Mouse (Mus musculus) heart, embryonic 14.5 days (tissue): ENCODE measurements at regions not wholly inside any gene's neighbourhood (a gene's known extent, or its start where the extent isn't known, plus 50 kb on each side); places are given as distances from the start of the nearest gene placed in this dataset.

ENCODE experiments used
- ATAC-seq: fragments of 200-750 bp; cut with Nextera tagmentation; 2 replicates; pipeline ENCODE4 v1.8.0; 2017; ENCODE audit warnings: low read depth, moderate TSS enrichment; ENCODE audit not compliant: insufficient number of reproducible peaks, insufficient read depth, low FRiP score
- H3K27ac ChIP-seq, 2 experiments: fragments of 200-500 bp in 1 of 2; fragments of 300-500 bp in 1 of 2; sonication (generic) in 1 of 2; replicated peaks in 1 of 2; 2 replicates each; pipeline ENCODE4 v1.5.1; 2012 to 2014; ENCODE audit warnings: low read depth in 2 of 2, low read length in 2 of 2, control low read depth in 1 of 2, mild to moderate bottlenecking in 1 of 2, mixed read lengths in 1 of 2; ENCODE audit not compliant: control insufficient read depth in 1 of 2, insufficient read depth in 1 of 2
- H3K27me3 ChIP-seq: fragments of 300-500 bp; sonication (generic); 2 replicates; pipeline ENCODE4 v1.6.1; 2014; ENCODE audit warnings: mild to moderate bottlenecking, low read length, control low read depth; ENCODE audit not compliant: control insufficient read depth, insufficient read depth
- H3K36me3 ChIP-seq: fragments of 300-500 bp; sonication (generic); 2 replicates; pipeline ENCODE4 v1.6.1; 2014; ENCODE audit warnings: mild to moderate bottlenecking, control low read depth, low read length, mixed read lengths; ENCODE audit not compliant: control insufficient read depth, insufficient read depth
- H3K4me1 ChIP-seq, 2 experiments: fragments of 200-500 bp in 1 of 2; fragments of 300-500 bp in 1 of 2; sonication (generic) in 1 of 2; 2 replicates each; pipeline ENCODE4 v1.6.1; 2012 to 2014; ENCODE audit warnings: low read length in 2 of 2, control low read depth in 1 of 2, mixed read lengths in 1 of 2; ENCODE audit not compliant: control insufficient read depth in 2 of 2, insufficient read depth in 2 of 2
- H3K4me2 ChIP-seq: fragments of 300-500 bp; sonication (generic); 2 replicates; pipeline ENCODE4 v1.6.1; 2014; ENCODE audit warnings: mild to moderate bottlenecking, low read length
- H3K4me3 ChIP-seq, 2 experiments: fragments of 200-500 bp in 1 of 2; fragments of 300-500 bp in 1 of 2; sonication (generic) in 1 of 2; 2 replicates each; pipeline ENCODE4 v1.5.1; 2012 to 2014; ENCODE audit warnings: low read length in 2 of 2, mild to moderate bottlenecking in 2 of 2, control low read depth in 1 of 2, low read depth in 1 of 2, moderate library complexity in 1 of 2; ENCODE audit not compliant: control insufficient read depth in 1 of 2, insufficient read depth in 1 of 2
- H3K9ac ChIP-seq: fragments of 300-500 bp; sonication (generic); 2 replicates; pipeline ENCODE4 v1.6.1; 2014; ENCODE audit warnings: mild to moderate bottlenecking, low read length
- H3K9me3 ChIP-seq: fragments of 300-500 bp; sonication (generic); 2 replicates; pipeline ENCODE4 v1.6.1; 2016; ENCODE audit warnings: low read length, control low read depth; ENCODE audit not compliant: control insufficient read depth
- WGBS: fragments of 180-500 bp; shearing (Covaris S2); extraction: QIAGEN DNeasy Blood & Tissue Kit; methylation state at CpG from one replicate; pipeline ENCODE4 v1.1.7; 2014; 5-methylcytosine and 5-hydroxymethylcytosine counted together

DNA sequence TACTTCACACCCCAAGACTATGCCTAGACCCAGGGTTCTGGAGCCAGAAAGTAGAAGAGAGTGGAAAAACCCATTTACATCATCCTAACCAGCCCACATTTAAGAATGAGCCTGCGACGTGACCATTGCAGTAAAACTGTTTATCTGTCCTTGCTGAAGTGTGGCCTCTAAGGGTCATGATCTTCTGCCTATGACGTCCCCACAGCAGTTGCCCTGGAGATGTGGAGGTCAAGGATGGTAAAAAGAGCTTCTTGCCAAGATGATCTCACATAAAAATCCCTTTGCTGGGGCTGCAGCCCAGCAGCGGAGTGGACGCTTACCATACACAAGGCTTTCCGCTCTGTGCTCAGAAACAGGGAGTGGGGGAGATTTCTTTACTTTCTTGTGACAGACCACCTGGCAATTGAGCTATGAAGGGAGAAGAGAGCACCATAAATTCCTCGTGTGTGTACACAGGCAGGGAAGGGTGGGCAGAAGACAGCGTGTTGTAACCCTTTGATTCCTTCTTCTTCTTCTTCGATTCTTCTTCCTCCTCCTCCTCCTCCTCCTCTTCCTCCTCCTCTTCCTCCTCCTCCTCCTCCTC is 149.3 kb downstream of the Zfp36l1 start:
- no peaks in the 10 kb centered on the region for H3K9me3 ChIP-seq
- 72% methylated on average over 9 of the region's 9 CpGs for WGBS
- no peaks in the 10 kb centered on the region for H3K36me3 ChIP-seq
- no peak overlapping the region; a peak in 1 of 4 replicates for H3K27ac ChIP-seq
- no peak overlapping the region for H3K9ac ChIP-seq
- peaks cover 22 to 31% of the 10 kb centered on the region in 2 experiments for H3K4me1 ChIP-seq
- H3K4me3 ChIP-seq: no peak overlapping the region
- H3K27me3 ChIP-seq: no peaks in the 10 kb centered on the region
- H3K4me2 ChIP-seq: no peak overlapping the region
- no peak for ATAC-seq

DNA sequence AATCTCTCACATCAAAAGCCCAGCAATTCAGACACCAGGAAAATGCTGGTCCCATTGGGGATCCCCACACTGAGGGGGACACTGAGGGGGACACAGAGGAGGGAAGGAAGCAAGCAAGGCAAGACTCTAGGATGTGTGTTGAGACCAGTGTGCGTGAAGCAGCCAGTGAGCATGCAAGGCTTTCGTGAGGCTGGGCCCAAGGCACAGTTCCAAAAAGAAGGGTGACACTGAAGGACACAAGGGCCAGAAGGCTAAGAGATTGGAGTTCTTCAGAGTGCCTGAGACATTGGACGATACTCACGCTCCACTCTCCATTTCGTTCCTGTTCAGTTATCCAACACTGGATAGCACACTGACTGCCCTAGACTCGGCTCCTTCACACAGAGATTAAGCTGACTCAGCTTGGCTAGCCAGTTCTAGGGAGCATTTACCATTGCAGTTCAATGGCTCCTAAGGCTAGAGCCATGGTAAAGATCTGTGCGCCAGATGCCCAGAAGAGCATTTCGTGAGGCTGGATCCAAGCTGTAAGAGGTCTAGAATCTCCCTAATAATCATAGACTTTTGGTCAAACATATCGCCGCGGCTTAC is 150.1 kb downstream of the Zfp36l1 start:
- no peak for ATAC-seq
- Histone ChIP-seq H3K4me2 (no peak overlapping the region), H3K27ac (no peak overlapping the region), H3K4me1 (peaks cover 20 to 30% of the 10 kb centered on the region in 2 experiments), H3K27me3 (no peaks in the 10 kb centered on the region), H3K9me3 (no peaks in the 10 kb centered on the region), H3K36me3 (no peaks in the 10 kb centered on the region), H3K9ac (no peak overlapping the region), H3K4me3 (no peak overlapping the region)
- 90% methylated on average over 11 of the region's 11 CpGs for WGBS

GRCm38 (mm10) chr12:79961881-79962280 is 150.9 kb downstream of the Zfp36l1 start:
- H3K27ac ChIP-seq: no peak overlapping the region
- H3K9ac ChIP-seq: no peak overlapping the region
- H3K9me3 ChIP-seq: no peaks in the 10 kb centered on the region
- no peak overlapping the region for H3K4me3 ChIP-seq
- WGBS: 79% methylated on average over 4 of the region's 4 CpGs
- H3K27me3 ChIP-seq: no peaks in the 10 kb centered on the region
- H3K4me2 ChIP-seq: no peak overlapping the region
- no peak for ATAC-seq
- H3K36me3 ChIP-seq: no peaks in the 10 kb centered on the region
- H3K4me1 ChIP-seq: peaks cover 13 to 21% of the 10 kb centered on the region in 2 experiments

DNA sequence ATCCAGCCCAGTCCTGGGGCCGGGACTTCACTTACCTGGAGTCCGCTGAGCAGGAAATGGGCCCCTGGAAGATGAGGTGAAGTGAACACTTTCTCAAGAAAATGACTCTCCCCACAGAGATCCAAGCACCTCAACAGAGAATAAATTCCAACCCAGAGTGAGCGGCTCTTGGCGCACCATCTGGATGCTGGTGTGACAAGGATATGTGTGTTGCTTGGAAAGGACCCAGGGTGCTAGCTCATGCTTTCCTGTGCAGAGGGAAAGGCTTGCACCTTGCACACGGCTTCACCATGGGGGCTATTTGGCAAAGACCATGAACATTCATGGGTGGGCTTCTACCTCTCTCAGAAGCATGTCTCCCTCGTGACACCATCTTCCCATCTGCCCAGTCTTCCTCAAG is 151.7 kb downstream of the Zfp36l1 start:
- ATAC-seq: no peak
- H3K4me2 ChIP-seq: no peak overlapping the region
- WGBS: 89% methylated on average over 6 of the region's 6 CpGs
- no peak overlapping the region for H3K4me3 ChIP-seq
- H3K27me3 ChIP-seq: no peaks in the 10 kb centered on the region
- H3K9ac ChIP-seq: no peak overlapping the region
- no peak overlapping the region for H3K27ac ChIP-seq
- no peaks in the 10 kb centered on the region for H3K9me3 ChIP-seq
- peaks cover 6 to 15% of the 10 kb centered on the region in 2 experiments for H3K4me1 ChIP-seq
- H3K36me3 ChIP-seq: no peaks in the 10 kb centered on the region

DNA sequence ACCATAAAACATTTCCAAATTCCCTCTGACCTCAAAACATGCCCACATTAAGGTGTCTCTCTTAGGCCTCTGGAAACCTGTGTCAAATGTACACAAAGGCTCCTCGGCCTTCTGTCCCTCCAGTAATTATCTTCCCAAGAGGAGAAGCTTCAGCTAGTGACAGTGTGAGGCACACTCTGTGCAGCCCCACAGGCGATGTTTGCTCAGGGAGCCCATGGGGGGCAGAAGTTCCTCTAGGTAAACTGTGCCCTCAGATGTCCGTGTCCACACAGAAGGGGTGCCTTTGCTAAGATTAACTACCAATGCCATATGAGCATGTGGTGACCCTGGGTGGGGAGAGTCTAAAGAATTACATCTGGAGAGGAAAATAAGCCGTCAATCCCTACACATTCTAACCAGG is 152.4 kb downstream of the Zfp36l1 start:
- H3K9ac ChIP-seq: no peak overlapping the region
- 86% methylated on average over 4 of the region's 4 CpGs for WGBS
- H3K9me3 ChIP-seq: no peaks in the 10 kb centered on the region
- ATAC-seq: no peak
- H3K27me3 ChIP-seq: no peaks in the 10 kb centered on the region
- no peaks in the 10 kb centered on the region for H3K36me3 ChIP-seq
- peaks cover under 1 to 8% of the 10 kb centered on the region in 2 experiments; a peak in 3 of 4 replicates for H3K4me1 ChIP-seq
- H3K27ac ChIP-seq: no peak overlapping the region
- H3K4me3 ChIP-seq: no peak overlapping the region
- no peak overlapping the region for H3K4me2 ChIP-seq

- Histone ChIP-seq H3K9ac (no peak overlapping the region), H3K9me3 (no peaks in the 10 kb centered on the region), H3K4me2 (no peak overlapping the region), H3K27me3 (no peaks in the 10 kb centered on the region), H3K4me1 (peaks cover 0 to 2% of the 10 kb centered on the region in 2 experiments; a peak in 2 of 4 replicates), H3K4me3 (no peak overlapping the region), H3K27ac (no peak overlapping the region), H3K36me3 (no peaks in the 10 kb centered on the region)
- WGBS: 91% methylated on average over 14 of the region's 14 CpGs
- no peak for ATAC-seq
These were observed 153.1 kb downstream of the Zfp36l1 start for GRCm38 (mm10) chr12:79959540-79960305.

DNA sequence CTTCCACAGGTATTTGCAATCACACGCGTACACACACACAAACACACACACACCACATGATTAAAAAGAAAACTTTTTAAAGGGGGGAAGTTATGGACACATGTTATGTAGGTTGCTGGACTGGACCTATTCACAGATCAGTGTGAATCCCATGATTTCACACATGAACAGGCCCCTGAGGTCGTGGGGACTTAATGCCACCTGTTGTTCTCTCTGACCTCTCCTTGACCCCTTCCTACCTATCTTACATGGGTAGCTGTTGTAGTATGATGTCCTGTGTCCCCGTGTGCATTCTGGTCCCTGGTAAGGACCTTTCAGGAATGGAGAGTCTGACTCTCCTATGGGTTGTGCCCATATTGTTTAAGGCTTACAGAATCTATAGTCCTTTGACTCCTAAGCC is 155.6 kb downstream of the Zfp36l1 start:
- H3K4me1 ChIP-seq: no peaks in the 10 kb centered on the region
- 81% methylated on average over 4 of the region's 4 CpGs for WGBS
- no peaks in the 10 kb centered on the region for H3K9me3 ChIP-seq
- H3K36me3 ChIP-seq: no peaks in the 10 kb centered on the region
- no peak overlapping the region for H3K9ac ChIP-seq
- 0 out of 4 replicates have a peak overlapping the region, but pooled peaks of 1 of the 2 experiments have one; percentile 6 for H3K27ac ChIP-seq
- no peak overlapping the region for H3K4me3 ChIP-seq
- no peaks in the 10 kb centered on the region for H3K27me3 ChIP-seq
- ATAC-seq: no peak
- H3K4me2 ChIP-seq: no peak overlapping the region
